Mouse (Mus musculus): ENCODE measurements around the gene Col18a1. TPM values are rescaled to one million over a fixed set of nuclear protein-coding genes. Genes with fewer than 3 reads are reported as not detected.

The Col18a1 gene
- polyA plus RNA-seq, 1 experiment = 35.2 TPM

DNA sequence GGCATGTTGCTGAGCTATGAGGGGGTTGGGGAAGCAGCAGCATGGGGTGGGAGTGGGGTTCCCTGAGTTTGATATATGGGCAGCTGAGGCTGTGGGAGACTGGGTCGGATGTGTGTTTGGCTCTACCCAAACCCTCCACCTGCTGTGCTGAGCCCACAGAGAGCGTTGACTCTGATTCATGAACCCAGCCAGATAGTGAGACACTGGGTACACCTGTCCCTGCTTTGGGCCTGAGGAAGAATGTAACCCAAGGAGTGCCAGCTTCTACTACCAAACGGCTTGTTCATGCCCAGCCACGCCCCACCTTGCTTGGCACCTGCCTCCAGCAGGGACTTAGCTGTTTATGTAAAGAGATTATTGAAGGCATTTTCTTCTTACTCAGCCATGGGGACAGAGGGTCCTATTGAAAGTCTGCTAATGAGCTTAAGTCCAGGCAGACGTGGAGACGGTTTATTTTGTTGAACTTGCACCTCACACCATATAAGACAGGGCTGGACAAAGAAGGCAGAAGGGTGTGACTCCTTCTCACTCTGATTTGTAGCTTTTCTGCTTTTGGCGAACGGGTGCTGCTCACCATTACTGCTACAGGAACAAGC lies 127.7 kb downstream of the Col18a1 start:
- Histone ChIP-seq H3K4me3 (ENCODE audit: low read depth, low read length) (no peak overlapping the region), H3K36me3 (ENCODE audit: control insufficient read depth, insufficient read depth, low read length) (peaks cover 18% of the 10 kb centered on the region), H3K4me1 (ENCODE audit: control insufficient read depth, insufficient read depth, insufficient read length, low read length) (peaks cover 2% of the 10 kb centered on the region), H3K27ac (ENCODE audit: insufficient read depth, low read depth, low read length) (no peak overlapping the region), H3K27me3 (ENCODE audit: control insufficient read depth, insufficient read depth, low read length) (no peaks in the 10 kb centered on the region)
- TF ChIP-seq POLR2A (IDR thresholded peaks at IDR 0.05; ENCODE audit: low read depth, low read length) (no peak), CTCF (IDR thresholded peaks at IDR 0.05; ENCODE audit: extremely low read depth, insufficient read length, insufficient replicate concordance, low read depth, low read length) (no peak)
- 45% methylated on average over 8 of the region's 8 CpGs for WGBS

DNA sequence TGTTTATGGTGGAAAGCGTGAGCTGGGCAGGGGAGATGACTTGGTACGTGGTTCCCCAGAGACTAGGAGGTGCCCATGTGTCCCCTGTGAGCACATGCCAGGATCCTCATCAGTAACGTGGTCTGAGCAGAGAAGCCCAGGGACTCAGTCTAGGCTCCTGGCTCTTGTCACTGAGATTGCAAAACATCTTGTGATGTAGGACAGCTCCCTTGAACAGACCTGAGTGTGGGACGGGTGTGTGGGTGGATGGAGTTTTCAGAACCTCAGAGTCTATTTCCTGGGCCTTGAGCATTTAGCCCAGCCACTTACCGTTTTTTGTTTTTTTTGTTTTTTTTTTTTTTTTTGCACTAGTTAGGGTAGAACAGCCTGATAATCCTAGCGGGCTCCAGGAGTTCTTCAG lies 130.9 kb downstream of the Col18a1 start:
- H3K4me3 ChIP-seq (ENCODE audit: low read depth, low read length) = no peak overlapping the region
- no peak overlapping the region for H3K27ac ChIP-seq (ENCODE audit: insufficient read depth, low read depth, low read length)
- H3K36me3 ChIP-seq (ENCODE audit: control insufficient read depth, insufficient read depth, low read length) = peaks cover 4% of the 10 kb centered on the region; the same call in 1 of the 2 replicates
- H3K27me3 ChIP-seq (ENCODE audit: control insufficient read depth, insufficient read depth, low read length) = no peaks in the 10 kb centered on the region
- WGBS = 69% methylated on average over 6 of the region's 6 CpGs
- peaks cover 16% of the 10 kb centered on the region for H3K4me1 ChIP-seq (ENCODE audit: control insufficient read depth, insufficient read depth, insufficient read length, low read length)
- no peak for TF ChIP-seq CTCF (IDR thresholded peaks at IDR 0.05; ENCODE audit: extremely low read depth, insufficient read length, insufficient replicate concordance, low read depth, low read length)
- no peak for TF ChIP-seq POLR2A (IDR thresholded peaks at IDR 0.05; ENCODE audit: low read depth, low read length)

DNA sequence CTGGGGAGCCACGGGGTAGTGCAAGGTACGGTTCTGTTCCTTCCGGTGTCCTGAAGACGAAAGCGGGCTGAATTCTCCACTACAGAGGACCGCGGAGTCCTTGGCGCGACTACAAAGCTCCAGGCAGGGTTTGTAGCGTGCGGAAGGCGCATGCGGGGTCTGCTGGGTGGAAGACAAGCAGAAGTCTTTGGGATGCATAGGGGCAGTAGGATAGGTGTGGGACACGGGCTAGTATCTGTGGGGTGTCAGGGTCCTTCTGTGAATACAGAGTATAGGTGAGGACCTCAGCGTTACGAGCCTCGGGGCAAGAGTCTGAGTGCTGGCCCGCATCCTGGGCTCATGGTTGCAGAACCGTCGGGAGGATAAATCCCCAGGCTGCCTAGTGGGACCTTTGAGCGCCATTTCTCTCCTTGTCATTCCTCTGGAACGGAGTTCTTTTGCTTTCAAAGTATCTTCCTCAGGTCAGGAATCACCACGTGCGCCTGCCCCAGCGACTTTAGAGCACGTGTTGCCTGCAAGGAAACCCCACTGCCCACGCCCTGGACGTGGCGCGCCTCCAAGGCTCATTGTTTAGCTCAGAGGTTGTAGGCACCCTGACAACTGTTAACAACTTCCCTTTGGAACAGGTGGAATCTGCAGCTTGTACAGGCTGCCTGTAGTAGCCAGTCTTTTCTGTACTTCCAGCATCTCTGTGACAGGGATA lies 132.9 kb downstream of the Col18a1 start:
- Histone ChIP-seq H3K36me3 (ENCODE audit: control insufficient read depth, insufficient read depth, low read length) (no peaks in the 10 kb centered on the region), H3K27ac (ENCODE audit: insufficient read depth, low read depth, low read length) (peak overlapping the region; percentile 8; the same call in 1 of the 2 replicates), H3K27me3 (ENCODE audit: control insufficient read depth, insufficient read depth, low read length) (no peaks in the 10 kb centered on the region), H3K4me1 (ENCODE audit: control insufficient read depth, insufficient read depth, insufficient read length, low read length) (peaks cover 28% of the 10 kb centered on the region), H3K4me3 (ENCODE audit: low read depth, low read length) (peak overlapping the region; percentile 71)
- under 1% methylated on average over 30 of the region's 30 CpGs for WGBS
- TF ChIP-seq POLR2A (IDR thresholded peaks at IDR 0.05; ENCODE audit: low read depth, low read length) (no peak; the same call in 1 of the 2 replicates), CTCF (IDR thresholded peaks at IDR 0.05; ENCODE audit: extremely low read depth, insufficient read length, insufficient replicate concordance, low read depth, low read length) (no peak)

DNA sequence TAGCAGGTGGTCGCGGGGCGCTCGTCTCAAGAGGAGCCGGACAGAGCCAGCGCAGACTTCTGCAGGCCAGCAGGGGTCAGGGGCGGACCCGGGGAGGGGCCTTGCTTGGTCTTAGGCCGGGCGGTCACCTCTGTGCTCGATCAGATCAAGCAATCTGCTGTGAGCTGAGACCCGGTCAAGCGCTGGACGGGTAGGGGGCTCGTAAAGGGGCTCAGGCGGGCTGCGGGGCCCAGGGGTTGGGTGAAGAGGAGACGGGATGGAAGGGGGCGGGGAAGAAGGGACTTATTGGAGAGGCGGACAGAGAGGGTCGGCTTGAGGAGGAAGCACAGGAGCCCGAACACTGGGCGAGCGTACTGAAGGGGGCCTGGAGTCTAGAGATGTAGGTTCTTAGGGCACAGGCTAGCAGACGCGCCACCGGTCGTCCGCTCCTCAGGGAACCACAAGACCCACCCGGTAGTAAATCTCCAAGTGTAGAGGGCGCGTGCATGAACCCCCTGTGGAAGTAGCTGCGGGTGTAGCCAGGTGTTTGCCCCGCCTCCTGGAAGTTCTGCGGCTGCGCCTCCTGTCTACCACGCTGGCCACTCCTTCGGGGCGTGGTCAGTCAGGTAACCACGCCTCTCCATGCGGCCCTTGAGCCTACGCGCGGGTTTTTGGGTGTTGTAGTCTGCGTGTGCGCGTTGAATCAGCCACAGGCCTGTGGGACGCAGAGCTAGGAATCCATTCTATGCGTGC lies 133.6 kb downstream of the Col18a1 start:
- no peaks in the 10 kb centered on the region for H3K27me3 ChIP-seq (ENCODE audit: control insufficient read depth, insufficient read depth, low read length)
- no peaks in the 10 kb centered on the region for H3K36me3 ChIP-seq (ENCODE audit: control insufficient read depth, insufficient read depth, low read length)
- peak overlapping the region; percentile 71 for H3K4me3 ChIP-seq (ENCODE audit: low read depth, low read length)
- WGBS = 1% methylated on average over 49 of the region's 49 CpGs
- peak; percentile 76 for TF ChIP-seq POLR2A (IDR thresholded peaks at IDR 0.05; ENCODE audit: low read depth, low read length)
- TF ChIP-seq CTCF (IDR thresholded peaks at IDR 0.05; ENCODE audit: extremely low read depth, insufficient read length, insufficient replicate concordance, low read depth, low read length) = no peak
- H3K27ac ChIP-seq (ENCODE audit: insufficient read depth, low read depth, low read length) = peak overlapping the region; percentile 30; the same call in 1 of the 2 replicates
- peaks cover 28% of the 10 kb centered on the region for H3K4me1 ChIP-seq (ENCODE audit: control insufficient read depth, insufficient read depth, insufficient read length, low read length)

DNA sequence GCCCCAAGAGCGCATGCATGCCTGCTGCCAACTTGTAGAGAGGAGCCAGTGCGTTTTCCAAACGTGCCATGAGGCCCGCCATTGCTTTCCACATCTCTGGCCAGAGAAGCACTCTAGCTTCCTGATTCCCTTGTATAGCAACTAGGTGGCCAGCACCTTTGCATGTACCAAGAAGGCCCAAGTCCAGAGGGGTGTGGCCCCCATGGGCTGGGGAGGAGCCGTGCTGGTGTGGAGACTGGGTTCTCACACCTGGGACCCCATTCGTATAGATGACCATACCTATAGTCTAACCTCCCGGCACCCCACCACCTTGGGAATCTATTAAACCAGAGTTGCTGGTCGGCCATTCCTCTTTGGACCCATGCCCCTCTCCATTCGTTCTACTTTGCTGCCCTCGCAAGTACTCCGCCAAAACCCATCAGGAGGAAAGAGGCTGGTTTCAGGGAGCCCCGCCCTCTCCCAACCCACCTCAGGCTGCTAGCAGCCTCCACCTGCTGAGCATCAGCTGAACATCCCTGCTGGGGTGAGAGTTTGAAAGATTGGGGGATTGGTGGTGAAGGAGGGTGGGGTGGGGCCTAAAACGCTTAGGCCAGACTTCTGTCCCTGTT lies 134.5 kb downstream of the Col18a1 start, which contains the start of gene Slc19a1:
Slc19a1 (plus strand) TSS at position 474 of the 608 bp plus-strand sequence.
- Histone ChIP-seq H3K4me1 (ENCODE audit: control insufficient read depth, insufficient read depth, insufficient read length, low read length) (peaks cover 28% of the 10 kb centered on the region), H3K36me3 (ENCODE audit: control insufficient read depth, insufficient read depth, low read length) (no peaks in the 10 kb centered on the region), H3K4me3 (ENCODE audit: low read depth, low read length) (peak within 1 kb of the TSS; percentile 71), H3K27ac (ENCODE audit: insufficient read depth, low read depth, low read length) (peak within 1 kb of the TSS; percentile 30; the same call in 1 of the 2 replicates), H3K27me3 (ENCODE audit: control insufficient read depth, insufficient read depth, low read length) (no peaks in the 10 kb centered on the region)
- no peak for TF ChIP-seq POLR2A (IDR thresholded peaks at IDR 0.05; ENCODE audit: low read depth, low read length)
- TF ChIP-seq CTCF (IDR thresholded peaks at IDR 0.05; ENCODE audit: extremely low read depth, insufficient read length, insufficient replicate concordance, low read depth, low read length) = no peak
- 74% methylated on average over 13 of the region's 13 CpGs for WGBS

DNA sequence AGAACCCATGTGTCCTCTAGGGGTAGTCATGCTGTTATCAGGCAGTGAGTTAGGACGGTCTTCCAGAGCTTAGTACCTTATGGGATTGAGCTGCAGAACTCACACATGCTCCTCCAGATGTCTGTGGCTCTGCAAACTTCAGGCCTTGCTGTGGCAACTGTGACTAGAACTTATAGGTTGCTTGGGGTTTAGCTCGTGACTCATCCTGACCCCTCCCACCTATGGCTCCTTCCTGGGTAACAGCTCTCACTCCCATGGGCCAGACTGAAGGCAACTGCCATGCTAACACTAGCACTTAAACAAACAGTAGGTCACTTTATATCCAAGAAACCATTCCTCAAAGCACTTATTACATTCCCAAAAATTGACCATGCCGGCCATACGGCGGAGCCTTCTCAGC lies 135.7 kb downstream of the Col18a1 start:
- WGBS = 84% methylated on average over 5 of the region's 5 CpGs
- no peaks in the 10 kb centered on the region for H3K36me3 ChIP-seq (ENCODE audit: control insufficient read depth, insufficient read depth, low read length)
- no peak for TF ChIP-seq CTCF (IDR thresholded peaks at IDR 0.05; ENCODE audit: extremely low read depth, insufficient read length, insufficient replicate concordance, low read depth, low read length)
- H3K4me1 ChIP-seq (ENCODE audit: control insufficient read depth, insufficient read depth, insufficient read length, low read length) = peaks cover 28% of the 10 kb centered on the region
- H3K27ac ChIP-seq (ENCODE audit: insufficient read depth, low read depth, low read length) = no peak overlapping the region; the same call in 1 of the 2 replicates
- H3K27me3 ChIP-seq (ENCODE audit: control insufficient read depth, insufficient read depth, low read length) = no peaks in the 10 kb centered on the region
- no peak overlapping the region for H3K4me3 ChIP-seq (ENCODE audit: low read depth, low read length)

All from small intestine, adult 2 months (tissue).